Mouse (Mus musculus) myocyte (in vitro differentiated cells): Measurements from ENCODE around the gene Mab21l1. TPM values are rescaled to one million over a fixed set of nuclear protein-coding genes. Genes with fewer than 3 reads are reported as not detected.

Experiments used
- H3K27me3 ChIP-seq: one replicate; pipeline ENCODE4 v1.6.1; 2011; ENCODE audit not compliant: control insufficient read depth, insufficient read depth, insufficient read length
- H3K36me3 ChIP-seq: one replicate; pipeline ENCODE4 v1.6.1; 2011; ENCODE audit not compliant: control insufficient read depth, insufficient read depth
- H3K4me2 ChIP-seq: one replicate; pipeline ENCODE4 v1.6.1; 2011; ENCODE audit warnings: low read depth, control low read depth
- H3K4me3 ChIP-seq: one replicate; pipeline ENCODE4 v1.5.1; 2011; ENCODE audit warnings: mild to moderate bottlenecking, control low read depth, moderate library complexity
- H3K79me2 ChIP-seq: one replicate; pipeline ENCODE4 v1.6.1; 2011; ENCODE audit not compliant: control insufficient read depth, insufficient read depth
- H3ac ChIP-seq: one replicate; pipeline ENCODE4 v1.6.1; 2011; ENCODE audit not compliant: control insufficient read depth, insufficient read length
- CEBPB ChIP-seq: IDR thresholded peaks from 2 replicates; pipeline ENCODE4 v1.6.1; 2011; ENCODE audit warnings: mild to moderate bottlenecking, moderate library complexity; ENCODE audit not compliant: poor library complexity, insufficient read depth, severe bottlenecking
- E2F4 ChIP-seq: IDR thresholded peaks from one replicate; pipeline ENCODE4 v1.6.1; 2011; ENCODE audit warnings: mild to moderate bottlenecking, control low read depth, moderate library complexity; ENCODE audit not compliant: insufficient read depth
- MAX ChIP-seq: IDR thresholded peaks from one replicate; pipeline ENCODE4 v1.6.1; 2011; ENCODE audit warnings: low read depth, mild to moderate bottlenecking, control low read depth
- MYOD1 ChIP-seq, 3 experiments: IDR thresholded peaks; one replicate each; pipeline ENCODE4 v1.6.1; 2011; ENCODE audit warnings: control low read depth in 2 of 3, low read depth in 2 of 3, mild to moderate bottlenecking in 2 of 3, moderate library complexity in 1 of 3; ENCODE audit not compliant: insufficient read length in 2 of 3, control insufficient read depth in 1 of 3
- MYOG ChIP-seq, 3 experiments: IDR thresholded peaks; one replicate each; pipeline ENCODE4 v1.6.1; 2011; ENCODE audit warnings: control low read depth in 2 of 3, low read depth in 2 of 3, mild to moderate bottlenecking in 2 of 3; ENCODE audit not compliant: insufficient read length in 2 of 3, control insufficient read depth in 1 of 3, insufficient read depth in 1 of 3
- POLR2A ChIP-seq: IDR thresholded peaks from one replicate; pipeline ENCODE4 v1.6.1; 2011; ENCODE audit warnings: low read depth, mild to moderate bottlenecking, control low read depth, moderate library complexity; ENCODE audit not compliant: insufficient read length
- POLR2AphosphoS2 ChIP-seq: IDR thresholded peaks from one replicate; pipeline ENCODE4 v1.6.1; 2011; ENCODE audit warnings: low read depth, control low read depth; ENCODE audit not compliant: insufficient read length
- REST ChIP-seq: IDR thresholded peaks from one replicate; pipeline ENCODE4 v1.6.1; 2011; ENCODE audit warnings: mild to moderate bottlenecking, control low read depth, moderate library complexity; ENCODE audit not compliant: insufficient read depth, insufficient read length
- SRF ChIP-seq: IDR thresholded peaks from one replicate; pipeline ENCODE4 v1.6.1; 2011; ENCODE audit warnings: low read depth; ENCODE audit not compliant: control insufficient read depth, insufficient read length
- TCF12 ChIP-seq: IDR thresholded peaks from one replicate; pipeline ENCODE4 v1.6.1; 2011; ENCODE audit warnings: mild to moderate bottlenecking, control low read depth; ENCODE audit not compliant: poor library complexity, insufficient read depth, severe bottlenecking
- TCF3 ChIP-seq: IDR thresholded peaks from one replicate; pipeline ENCODE4 v1.6.1; 2011; ENCODE audit warnings: low read depth, control low read depth; ENCODE audit not compliant: insufficient read length
- USF1 ChIP-seq: IDR thresholded peaks from one replicate; pipeline ENCODE4 v1.6.1; 2011; ENCODE audit warnings: low read depth, mild to moderate bottlenecking, control low read depth, moderate library complexity
- polyA plus RNA-seq: library from polyadenylated mRNA; unstranded; fragments of >200 nt; fragmentation: generic; extraction: Trizol; gene quantifications from one replicate; pipeline ENCODE4 v1.2.1, GENCODE M21; 2012; ENCODE audit warnings: missing spikeins

Mab21l1 gene
- polyA plus RNA-seq, 1 experiment = 0.02 TPM

DNA sequence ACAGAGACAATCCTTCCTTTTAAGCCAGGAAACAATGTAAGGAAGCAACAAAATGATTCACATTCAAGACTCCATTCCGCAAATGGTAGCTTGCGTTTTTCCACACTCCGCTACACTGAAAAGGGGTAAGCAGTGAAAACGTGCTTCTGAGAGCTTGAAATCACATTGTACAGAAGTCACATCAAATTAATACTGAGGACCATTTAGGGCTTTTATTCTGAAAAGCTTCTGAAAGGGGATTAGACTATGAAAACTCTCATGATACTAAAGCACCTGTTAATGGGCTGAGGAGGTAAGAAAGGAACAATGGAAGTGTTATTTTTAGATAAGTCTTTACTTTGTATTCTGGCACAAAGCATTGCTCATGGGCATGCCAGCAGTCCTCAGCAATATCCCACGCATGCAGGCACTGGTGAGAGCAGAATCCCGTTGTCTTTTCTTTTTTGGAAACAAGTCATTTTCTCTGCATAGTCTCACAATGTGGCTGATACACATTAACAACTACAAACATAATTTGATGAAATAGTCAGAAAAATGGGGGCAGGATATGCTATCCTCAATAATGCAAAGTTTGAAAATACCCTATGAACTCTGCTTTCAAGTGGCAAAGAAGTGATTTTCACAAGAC, 27.2 kb upstream of the Mab21l1 start:
- H3K36me3 ChIP-seq = no peaks in the 10 kb centered on the region
- TF ChIP-seq USF1 = no peak
- no peak for TF ChIP-seq E2F4
- no peak for TF ChIP-seq POLR2AphosphoS2
- TF ChIP-seq POLR2A = no peak
- TF ChIP-seq MYOG (IDR thresholded peaks at IDR 0.05; ENCODE audit: control insufficient read depth in 1 of 3, insufficient read depth in 1 of 3, insufficient read length in 2 of 3, low read depth in 2 of 3) = no peak
- TF ChIP-seq SRF = no peak
- TF ChIP-seq TCF3 = no peak
- TF ChIP-seq CEBPB = no peak
- no peak for TF ChIP-seq MYOD1 (IDR thresholded peaks at IDR 0.05; ENCODE audit: control insufficient read depth in 1 of 3, insufficient read length in 2 of 3, low read depth in 2 of 3)
- TF ChIP-seq MAX = no peak
- no peak for TF ChIP-seq TCF12
- no peak overlapping the region for H3K4me2 ChIP-seq
- H3K4me3 ChIP-seq = no peak overlapping the region
- no peaks in the 10 kb centered on the region for H3K27me3 ChIP-seq
- no peak overlapping the region for H3ac ChIP-seq
- H3K79me2 ChIP-seq = no peaks in the 10 kb centered on the region

DNA sequence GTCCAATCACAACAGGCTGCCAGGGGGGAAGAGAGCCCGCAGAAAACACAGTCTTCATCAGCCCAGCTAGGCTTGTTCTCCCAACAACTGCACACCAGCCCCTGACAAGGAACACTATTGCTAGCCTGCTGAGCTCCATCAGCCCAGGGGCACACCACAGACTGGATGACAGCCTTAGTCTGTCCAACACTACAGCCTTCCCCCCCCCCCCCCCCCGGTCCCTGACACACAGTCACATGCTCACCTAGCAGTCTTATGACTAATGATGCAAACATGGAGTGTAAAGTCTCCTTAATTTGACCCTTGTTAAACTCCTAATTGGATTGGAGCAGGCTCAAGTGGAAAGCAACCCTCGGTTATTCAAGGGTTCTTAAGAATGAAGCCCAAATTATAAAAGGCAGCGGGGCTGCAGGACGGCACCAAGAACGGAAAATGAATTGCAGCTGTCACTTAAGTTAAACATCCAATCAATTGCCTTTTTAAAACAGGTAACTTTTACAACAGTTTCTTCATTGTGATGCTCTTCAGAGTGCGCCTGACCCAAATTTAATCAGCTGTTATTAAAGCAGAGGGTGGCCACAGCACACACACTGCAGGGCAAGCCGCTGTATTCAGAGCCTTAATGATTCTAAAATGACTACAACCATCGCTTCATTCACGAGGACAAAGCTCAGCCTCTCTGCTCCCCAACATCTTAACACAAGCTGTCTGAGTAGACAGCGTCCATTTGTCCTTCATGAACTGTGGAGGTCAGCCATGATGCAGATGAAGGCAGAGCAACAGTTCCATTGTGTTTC, 26.3 kb upstream of the Mab21l1 start:
- Histone ChIP-seq H3K27me3 (no peaks in the 10 kb centered on the region), H3K79me2 (no peaks in the 10 kb centered on the region), H3ac (no peak overlapping the region), H3K4me3 (no peak overlapping the region), H3K4me2 (no peak overlapping the region), H3K36me3 (no peaks in the 10 kb centered on the region)
- TF ChIP-seq TCF12 = no peak
- TF ChIP-seq MYOG (IDR thresholded peaks at IDR 0.05; ENCODE audit: control insufficient read depth in 1 of 3, insufficient read depth in 1 of 3, insufficient read length in 2 of 3, low read depth in 2 of 3) = no peak
- no peak for TF ChIP-seq E2F4
- TF ChIP-seq POLR2A = no peak
- no peak for TF ChIP-seq MAX
- TF ChIP-seq MYOD1 (IDR thresholded peaks at IDR 0.05; ENCODE audit: control insufficient read depth in 1 of 3, insufficient read length in 2 of 3, low read depth in 2 of 3) = no peak
- no peak for TF ChIP-seq REST

DNA sequence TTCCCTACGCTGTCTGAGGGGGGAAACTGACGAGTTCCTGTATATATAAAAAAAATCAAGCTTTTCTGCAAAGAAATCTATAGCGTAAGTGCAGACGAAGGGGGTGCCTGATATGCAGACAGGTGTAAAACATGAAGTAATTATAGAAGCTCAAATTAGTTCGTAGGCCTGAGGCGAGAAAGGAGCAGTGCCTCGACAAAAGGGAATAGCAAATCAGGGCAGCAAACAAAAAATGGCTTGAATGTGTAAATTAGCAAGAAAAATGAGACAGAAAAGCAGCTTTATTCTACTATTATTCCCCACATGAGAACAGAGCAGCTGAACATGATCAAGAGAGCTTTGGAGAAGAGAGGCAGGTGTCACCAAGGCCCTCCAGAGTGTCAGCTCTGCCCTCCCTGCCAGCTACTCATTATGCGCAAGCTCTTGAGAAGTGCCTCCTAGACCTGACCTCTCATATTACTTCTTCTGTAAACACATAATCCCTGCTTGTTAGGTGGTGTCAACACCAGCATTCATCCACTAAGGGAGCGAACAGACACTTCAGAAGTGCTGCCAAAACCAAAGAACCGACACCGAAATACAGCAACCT, 25.6 kb upstream of the Mab21l1 start:
- Histone ChIP-seq H3K27me3 (no peaks in the 10 kb centered on the region), H3K4me2 (no peak overlapping the region), H3ac (no peak overlapping the region), H3K4me3 (no peak overlapping the region), H3K36me3 (no peaks in the 10 kb centered on the region), H3K79me2 (no peaks in the 10 kb centered on the region)
- no peak for TF ChIP-seq REST
- TF ChIP-seq E2F4 = no peak
- TF ChIP-seq POLR2AphosphoS2 = no peak
- no peak for TF ChIP-seq TCF12
- no peak for TF ChIP-seq USF1
- no peak for TF ChIP-seq POLR2A
- TF ChIP-seq MYOD1 (IDR thresholded peaks at IDR 0.05; ENCODE audit: control insufficient read depth in 1 of 3, insufficient read length in 2 of 3, low read depth in 2 of 3) = no peak
- TF ChIP-seq MYOG (IDR thresholded peaks at IDR 0.05; ENCODE audit: control insufficient read depth in 1 of 3, insufficient read depth in 1 of 3, insufficient read length in 2 of 3, low read depth in 2 of 3) = no peak
- no peak for TF ChIP-seq TCF3
- TF ChIP-seq CEBPB = no peak

DNA sequence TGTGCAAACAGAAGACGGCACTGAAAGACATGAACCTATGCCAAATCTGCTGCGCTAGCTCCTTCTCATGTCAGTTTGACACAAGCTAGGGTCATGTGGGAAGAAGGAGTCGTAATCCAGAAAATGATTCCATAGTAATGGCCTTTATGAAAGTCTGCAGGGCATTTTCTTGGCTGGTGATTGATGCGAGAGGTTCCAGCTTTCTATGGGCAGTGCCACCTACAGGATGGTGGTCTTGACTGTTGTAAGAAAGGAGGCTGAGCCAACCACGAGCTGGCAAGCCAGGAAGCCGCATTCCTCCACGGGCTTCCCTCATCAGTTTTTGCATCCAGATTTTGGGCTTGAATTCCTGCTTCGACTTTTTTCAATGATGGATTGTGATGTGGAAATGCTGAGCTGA, 24.0 kb upstream of the Mab21l1 start:
- Histone ChIP-seq H3K79me2 (no peaks in the 10 kb centered on the region), H3K4me2 (no peak overlapping the region), H3K27me3 (no peaks in the 10 kb centered on the region), H3K4me3 (no peak overlapping the region), H3K36me3 (no peaks in the 10 kb centered on the region), H3ac (no peak overlapping the region)
- TF ChIP-seq MAX = no peak
- no peak for TF ChIP-seq CEBPB
- no peak for TF ChIP-seq REST
- no peak for TF ChIP-seq POLR2A
- no peak for TF ChIP-seq USF1
- no peak for TF ChIP-seq POLR2AphosphoS2
- no peak for TF ChIP-seq TCF3
- no peak for TF ChIP-seq SRF
- no peak for TF ChIP-seq MYOG (IDR thresholded peaks at IDR 0.05; ENCODE audit: control insufficient read depth in 1 of 3, insufficient read depth in 1 of 3, insufficient read length in 2 of 3, low read depth in 2 of 3)
- TF ChIP-seq MYOD1 (IDR thresholded peaks at IDR 0.05; ENCODE audit: control insufficient read depth in 1 of 3, insufficient read length in 2 of 3, low read depth in 2 of 3) = no peak
- no peak for TF ChIP-seq TCF12
- TF ChIP-seq E2F4 = no peak
